Mouse (Mus musculus): ENCODE measurements at regions not wholly inside any gene's neighbourhood (a gene's known extent, or its start where the extent isn't known, plus 50 kb on each side); places are given as distances from the start of the nearest gene placed in this dataset.

DNA sequence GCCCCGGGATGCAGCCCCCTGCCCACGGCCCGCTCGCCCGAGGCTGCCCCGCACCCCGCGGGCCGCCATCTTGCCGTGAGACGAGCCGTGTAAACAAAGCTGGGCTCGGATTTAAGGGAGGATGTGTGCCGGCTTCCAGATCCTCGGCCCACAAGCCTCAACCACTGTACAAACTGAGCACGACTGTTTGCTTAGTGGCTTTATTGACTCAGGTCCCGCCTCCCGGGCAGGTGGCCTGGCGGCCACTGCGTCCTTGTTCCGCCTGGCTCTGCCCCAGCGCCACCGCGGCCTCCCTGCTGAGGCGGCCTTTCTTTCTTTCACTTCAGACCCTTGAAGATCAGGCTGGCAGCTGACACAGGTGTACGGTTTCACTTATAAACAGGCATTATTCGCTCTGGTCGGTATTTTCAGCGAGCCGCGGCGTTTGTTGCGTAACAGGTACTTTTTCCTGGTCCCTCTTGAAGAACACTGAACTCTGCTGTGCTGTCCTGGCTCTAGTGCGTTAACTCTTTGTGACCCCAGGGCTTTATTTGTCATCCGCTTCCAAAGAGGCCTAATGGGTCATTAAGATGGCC, 128.1 kb upstream of the Zfp706 start:
- Histone ChIP-seq H3K36me3 (ENCODE audit: control insufficient read depth, insufficient read depth, low read length) (no peaks in the 10 kb centered on the region), H3K9me3 (ENCODE audit: control insufficient read depth, low read length) (no peaks in the 10 kb centered on the region; the same call in 1 of the 2 replicates), H3K4me2 (peak overlapping the region; percentile 84), H3K27ac (ENCODE audit: low read depth, low read length) (peak overlapping the region; percentile 54; the same call in 1 of the 2 replicates), H3K27me3 (replicated peaks; ENCODE audit: control insufficient read depth, insufficient read depth, low read length) (no peaks in the 10 kb centered on the region), H3K9ac (ENCODE audit: low read depth, low read length) (peak overlapping the region; percentile 75), H3K4me1 (replicated peaks; ENCODE audit: control insufficient read depth, insufficient read depth, low read length) (no peaks in the 10 kb centered on the region), H3K4me3 (ENCODE audit: low read depth, low read length) (peak overlapping the region; percentile 61)
- 4% methylated on average over 35 of the region's 35 CpGs for WGBS
- DNase-seq (ENCODE audit: low spot score) (peak; percentile 64), ATAC-seq (replicated peaks; ENCODE audit: low FRiP score) (peak; percentile 79)

- H3K27me3 ChIP-seq (replicated peaks; ENCODE audit: control insufficient read depth, insufficient read depth, low read length) = no peaks in the 10 kb centered on the region
- no peaks in the 10 kb centered on the region for H3K36me3 ChIP-seq (ENCODE audit: control insufficient read depth, insufficient read depth, low read length)
- H3K9me3 ChIP-seq (ENCODE audit: control insufficient read depth, low read length) = no peaks in the 10 kb centered on the region; the same call in 1 of the 2 replicates
- H3K4me3 ChIP-seq (ENCODE audit: low read depth, low read length) = peak overlapping the region; percentile 61
- H3K4me1 ChIP-seq (replicated peaks; ENCODE audit: control insufficient read depth, insufficient read depth, low read length) = no peaks in the 10 kb centered on the region
- peak overlapping the region; percentile 54; the same call in 1 of the 2 replicates for H3K27ac ChIP-seq (ENCODE audit: low read depth, low read length)
- peak overlapping the region; percentile 84 for H3K4me2 ChIP-seq
- DNase-seq (ENCODE audit: low spot score) (no peak), ATAC-seq (replicated peaks; ENCODE audit: low FRiP score) (0 out of 2 replicates have a peak, but pooled peaks have one; percentile 19)
- H3K9ac ChIP-seq (ENCODE audit: low read depth, low read length) = peak overlapping the region; percentile 75
- 31% methylated on average over 20 of the region's 20 CpGs for WGBS
Observed at GRCm38 (mm10) chr15:37134913-37135589, 127.5 kb upstream of the Zfp706 start.

- DNase-seq (ENCODE audit: low spot score) (no peak), ATAC-seq (replicated peaks; ENCODE audit: low FRiP score) (no peak)
- H3K9me3 ChIP-seq (ENCODE audit: control insufficient read depth, low read length) = no peaks in the 10 kb centered on the region; the same call in 1 of the 2 replicates
- H3K4me3 ChIP-seq (ENCODE audit: low read depth, low read length) = no peak overlapping the region
- no peak overlapping the region for H3K4me2 ChIP-seq
- WGBS = 34% methylated on average over 4 of the region's 4 CpGs
- H3K4me1 ChIP-seq (replicated peaks; ENCODE audit: control insufficient read depth, insufficient read depth, low read length) = no peaks in the 10 kb centered on the region
- no peaks in the 10 kb centered on the region for H3K27me3 ChIP-seq (replicated peaks; ENCODE audit: control insufficient read depth, insufficient read depth, low read length)
- no peak overlapping the region for H3K9ac ChIP-seq (ENCODE audit: low read depth, low read length)
- no peak overlapping the region for H3K27ac ChIP-seq (ENCODE audit: low read depth, low read length)
- no peaks in the 10 kb centered on the region for H3K36me3 ChIP-seq (ENCODE audit: control insufficient read depth, insufficient read depth, low read length)
Observed at GRCm38 (mm10) chr15:37134386-37134785, 126.8 kb upstream of the Zfp706 start.

GRCm38 (mm10) chr15:37133916-37134315, 126.3 kb upstream of the Zfp706 start:
- no peak for ATAC-seq (replicated peaks; ENCODE audit: low FRiP score)
- whole genome bisulfite sequencing = 47% methylated on average over 5 of the region's 5 CpGs
- Histone ChIP-seq H3K9ac (ENCODE audit: low read depth, low read length) (no peak overlapping the region), H3K4me2 (no peak overlapping the region), H3K36me3 (ENCODE audit: control insufficient read depth, insufficient read depth, low read length) (no peaks in the 10 kb centered on the region), H3K27ac (ENCODE audit: low read depth, low read length) (no peak overlapping the region), H3K27me3 (replicated peaks; ENCODE audit: control insufficient read depth, insufficient read depth, low read length) (no peaks in the 10 kb centered on the region), H3K9me3 (ENCODE audit: control insufficient read depth, low read length) (no peaks in the 10 kb centered on the region; the same call in 1 of the 2 replicates), H3K4me3 (ENCODE audit: low read depth, low read length) (no peak overlapping the region), H3K4me1 (replicated peaks; ENCODE audit: control insufficient read depth, insufficient read depth, low read length) (no peaks in the 10 kb centered on the region)
- no peak for DNase-seq (ENCODE audit: low spot score)

GRCm38 (mm10) chr15:37127681-37128080, 120.1 kb upstream of the Zfp706 start:
- Histone ChIP-seq H3K9me3 (ENCODE audit: control insufficient read depth, low read length) (no peaks in the 10 kb centered on the region), H3K9ac (ENCODE audit: low read depth, low read length) (no peak overlapping the region), H3K36me3 (ENCODE audit: control insufficient read depth, insufficient read depth, low read length) (no peaks in the 10 kb centered on the region), H3K27ac (ENCODE audit: low read depth, low read length) (no peak overlapping the region), H3K4me2 (no peak overlapping the region), H3K4me3 (ENCODE audit: low read depth, low read length) (no peak overlapping the region), H3K27me3 (replicated peaks; ENCODE audit: control insufficient read depth, insufficient read depth, low read length) (no peaks in the 10 kb centered on the region), H3K4me1 (replicated peaks; ENCODE audit: control insufficient read depth, insufficient read depth, low read length) (no peaks in the 10 kb centered on the region)
- 76% methylated on average over 7 of the region's 7 CpGs for WGBS
- DNase-seq (ENCODE audit: low spot score) (no peak), ATAC-seq (replicated peaks; ENCODE audit: low FRiP score) (no peak)

DNA sequence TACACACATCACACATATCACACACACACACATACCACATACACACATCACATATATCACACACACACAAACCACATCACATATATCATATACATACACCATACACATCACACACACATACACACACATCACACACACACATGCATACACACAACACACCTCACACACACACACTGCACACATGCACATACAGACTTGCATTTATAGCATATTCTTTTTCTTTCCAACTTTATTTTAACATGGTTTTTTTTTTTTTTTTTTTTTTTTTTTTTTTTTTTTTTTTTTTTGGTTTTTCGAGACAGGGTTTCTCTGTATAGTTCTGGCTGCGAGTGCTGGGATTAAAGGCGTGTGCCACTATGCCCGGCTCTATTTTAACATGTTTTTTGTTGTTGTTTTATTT, 119.6 kb upstream of the Zfp706 start:
- Histone ChIP-seq H3K9ac (ENCODE audit: low read depth, low read length) (no peak overlapping the region), H3K4me2 (no peak overlapping the region), H3K9me3 (ENCODE audit: control insufficient read depth, low read length) (no peaks in the 10 kb centered on the region), H3K4me3 (ENCODE audit: low read depth, low read length) (no peak overlapping the region), H3K36me3 (ENCODE audit: control insufficient read depth, insufficient read depth, low read length) (no peaks in the 10 kb centered on the region), H3K4me1 (replicated peaks; ENCODE audit: control insufficient read depth, insufficient read depth, low read length) (no peaks in the 10 kb centered on the region), H3K27ac (ENCODE audit: low read depth, low read length) (no peak overlapping the region), H3K27me3 (replicated peaks; ENCODE audit: control insufficient read depth, insufficient read depth, low read length) (no peaks in the 10 kb centered on the region)
- DNase-seq (ENCODE audit: low spot score) (no peak), ATAC-seq (replicated peaks; ENCODE audit: low FRiP score) (no peak)
- WGBS = 77% methylated on average over 4 of the region's 4 CpGs

DNA sequence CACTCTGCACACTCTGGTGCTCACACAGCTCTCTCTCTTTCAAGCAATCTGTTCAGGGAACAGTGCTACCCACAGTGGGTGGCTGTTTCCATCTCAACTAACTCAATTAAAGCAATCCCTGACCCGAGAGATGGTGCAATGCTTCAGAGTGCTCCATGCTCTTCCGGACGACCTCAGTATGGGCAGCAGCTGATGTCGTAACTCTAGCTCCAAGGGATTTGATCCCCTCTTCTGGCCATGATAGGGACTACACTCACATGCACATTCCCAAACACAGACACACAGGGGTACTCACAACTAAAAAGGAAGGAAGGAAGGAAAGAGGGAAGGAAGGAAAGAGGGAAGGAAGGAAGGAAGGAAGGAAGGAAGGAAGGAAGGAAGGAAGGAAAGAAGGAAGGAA, 118.2 kb upstream of the Zfp706 start:
- H3K9me3 ChIP-seq (ENCODE audit: control insufficient read depth, low read length) = no peaks in the 10 kb centered on the region
- H3K4me1 ChIP-seq (replicated peaks; ENCODE audit: control insufficient read depth, insufficient read depth, low read length) = no peaks in the 10 kb centered on the region
- 71% methylated on average over 4 of the region's 4 CpGs for WGBS
- ATAC-seq (replicated peaks; ENCODE audit: low FRiP score) = no peak
- no peak overlapping the region for H3K4me2 ChIP-seq
- no peaks in the 10 kb centered on the region for H3K36me3 ChIP-seq (ENCODE audit: control insufficient read depth, insufficient read depth, low read length)
- no peaks in the 10 kb centered on the region for H3K27me3 ChIP-seq (replicated peaks; ENCODE audit: control insufficient read depth, insufficient read depth, low read length)
- H3K27ac ChIP-seq (ENCODE audit: low read depth, low read length) = no peak overlapping the region
- H3K4me3 ChIP-seq (ENCODE audit: low read depth, low read length) = no peak overlapping the region
- no peak overlapping the region for H3K9ac ChIP-seq (ENCODE audit: low read depth, low read length)
- DNase-seq (ENCODE audit: low spot score) = no peak

- DNase-seq (ENCODE audit: low spot score) = no peak
- Histone ChIP-seq H3K36me3 (ENCODE audit: control insufficient read depth, insufficient read depth, low read length) (no peaks in the 10 kb centered on the region), H3K4me2 (no peak overlapping the region), H3K4me1 (replicated peaks; ENCODE audit: control insufficient read depth, insufficient read depth, low read length) (no peaks in the 10 kb centered on the region), H3K27ac (ENCODE audit: low read depth, low read length) (no peak overlapping the region), H3K9ac (ENCODE audit: low read depth, low read length) (no peak overlapping the region), H3K4me3 (ENCODE audit: low read depth, low read length) (no peak overlapping the region), H3K9me3 (ENCODE audit: control insufficient read depth, low read length) (no peaks in the 10 kb centered on the region), H3K27me3 (replicated peaks; ENCODE audit: control insufficient read depth, insufficient read depth, low read length) (no peaks in the 10 kb centered on the region)
- ATAC-seq (replicated peaks; ENCODE audit: low FRiP score) = no peak
- 78% methylated on average over 2 of the region's 2 CpGs for WGBS
Observed at GRCm38 (mm10) chr15:37124951-37125350, 117.4 kb upstream of the Zfp706 start.

- no peaks in the 10 kb centered on the region for H3K36me3 ChIP-seq (ENCODE audit: control insufficient read depth, insufficient read depth, low read length)
- no peak overlapping the region for H3K27ac ChIP-seq (ENCODE audit: low read depth, low read length)
- H3K9ac ChIP-seq (ENCODE audit: low read depth, low read length) = no peak overlapping the region
- WGBS = 90% methylated on average over 7 of the region's 7 CpGs
- no peak for ATAC-seq (replicated peaks; ENCODE audit: low FRiP score)
- H3K4me1 ChIP-seq (replicated peaks; ENCODE audit: control insufficient read depth, insufficient read depth, low read length) = no peaks in the 10 kb centered on the region
- H3K4me2 ChIP-seq = no peak overlapping the region
- no peak overlapping the region for H3K4me3 ChIP-seq (ENCODE audit: low read depth, low read length)
- DNase-seq (ENCODE audit: low spot score) = no peak
- no peaks in the 10 kb centered on the region for H3K9me3 ChIP-seq (ENCODE audit: control insufficient read depth, low read length)
- H3K27me3 ChIP-seq (replicated peaks; ENCODE audit: control insufficient read depth, insufficient read depth, low read length) = no peaks in the 10 kb centered on the region
Observed at GRCm38 (mm10) chr15:37124299-37124698, 116.7 kb upstream of the Zfp706 start.

Data from liver, embryonic 11.5 days (tissue).